Mouse (Mus musculus) forebrain, embryonic 15.5 days (tissue): ENCODE measurements at regions not wholly inside any gene's neighbourhood (a gene's known extent, or its start where the extent isn't known, plus 50 kb on each side); places are given as distances from the start of the nearest gene placed in this dataset.

Experiments used
- ATAC-seq: fragments of 200-750 bp; cut with Nextera tagmentation; replicated peaks from 2 replicates; pipeline ENCODE4 v1.8.0; 2017; ENCODE audit warnings: mild to moderate bottlenecking, moderate TSS enrichment, moderate library complexity
- H3K27ac ChIP-seq: fragments of 300-500 bp; sonication (generic); replicated peaks from 2 replicates; pipeline ENCODE4 v1.5.1; 2015; ENCODE audit warnings: mild to moderate bottlenecking, inconsistent platforms
- H3K27me3 ChIP-seq: fragments of 300-500 bp; sonication (generic); 2 replicates; pipeline ENCODE4 v1.6.1; 2015; ENCODE audit warnings: inconsistent platforms
- H3K36me3 ChIP-seq: fragments of 300-500 bp; sonication (generic); 2 replicates; pipeline ENCODE4 v1.6.1; 2015; ENCODE audit warnings: mild to moderate bottlenecking, inconsistent platforms
- H3K4me1 ChIP-seq: fragments of 300-500 bp; sonication (generic); 2 replicates; pipeline ENCODE4 v1.6.1; 2015; ENCODE audit warnings: inconsistent platforms
- H3K4me2 ChIP-seq: fragments of 300-500 bp; sonication (generic); replicated peaks from 2 replicates; pipeline ENCODE4 v1.6.1; 2015; ENCODE audit warnings: mild to moderate bottlenecking, inconsistent platforms
- H3K4me3 ChIP-seq: fragments of 300-500 bp; sonication (generic); 2 replicates; pipeline ENCODE4 v1.5.1; 2015; ENCODE audit warnings: mild to moderate bottlenecking, inconsistent platforms
- H3K9ac ChIP-seq: fragments of 300-500 bp; sonication (generic); replicated peaks from 2 replicates; pipeline ENCODE4 v1.6.1; 2015; ENCODE audit warnings: mild to moderate bottlenecking, inconsistent platforms
- H3K9me3 ChIP-seq: fragments of 300-500 bp; sonication (generic); 2 replicates; pipeline ENCODE4 v1.6.1; 2016; ENCODE audit warnings: inconsistent platforms
- WGBS: fragments of 180-500 bp; shearing (Covaris S2); methylation state at CpG from one replicate; pipeline ENCODE4 v1.1.7; 2015; ENCODE audit warnings: mixed read lengths; 5-methylcytosine and 5-hydroxymethylcytosine counted together

- Histone ChIP-seq H3K27ac (no peak overlapping the region), H3K4me2 (no peak overlapping the region), H3K36me3 (no peaks in the 10 kb centered on the region), H3K4me3 (no peak overlapping the region), H3K4me1 (peaks cover 4% of the 10 kb centered on the region), H3K9me3 (no peaks in the 10 kb centered on the region), H3K27me3 (no peaks in the 10 kb centered on the region), H3K9ac (no peak overlapping the region)
- ATAC-seq: no peak
- WGBS: 92% methylated on average over 10 of the region's 10 CpGs
Observed at GRCm38 (mm10) chr3:8751356-8751755, 858.5 kb downstream of the Zfp704 start.

GRCm38 (mm10) chr3:8750858-8751257, 859.0 kb downstream of the Zfp704 start:
- Histone ChIP-seq H3K4me1 (peaks cover 4% of the 10 kb centered on the region), H3K9me3 (no peaks in the 10 kb centered on the region), H3K9ac (no peak overlapping the region), H3K27ac (no peak overlapping the region), H3K4me3 (no peak overlapping the region), H3K27me3 (no peaks in the 10 kb centered on the region), H3K36me3 (no peaks in the 10 kb centered on the region), H3K4me2 (no peak overlapping the region)
- 57% methylated on average over 4 of the region's 4 CpGs for WGBS
- no peak for ATAC-seq

- no peak for ATAC-seq
- Histone ChIP-seq H3K36me3 (no peaks in the 10 kb centered on the region), H3K27me3 (no peaks in the 10 kb centered on the region), H3K4me2 (no peak overlapping the region), H3K4me3 (no peak overlapping the region), H3K9me3 (no peaks in the 10 kb centered on the region), H3K4me1 (peaks cover 4% of the 10 kb centered on the region), H3K9ac (no peak overlapping the region), H3K27ac (no peak overlapping the region)
- WGBS: 86% methylated on average over 11 of the region's 11 CpGs
Observed at GRCm38 (mm10) chr3:8750162-8750561, 859.7 kb downstream of the Zfp704 start.

- no peaks in the 10 kb centered on the region for H3K4me1 ChIP-seq
- no peaks in the 10 kb centered on the region for H3K36me3 ChIP-seq
- no peak overlapping the region for H3K9ac ChIP-seq
- ATAC-seq: no peak
- no peaks in the 10 kb centered on the region for H3K27me3 ChIP-seq
- no peak overlapping the region for H3K4me3 ChIP-seq
- 91% methylated on average over 4 of the region's 4 CpGs for WGBS
- no peaks in the 10 kb centered on the region for H3K9me3 ChIP-seq
- no peak overlapping the region for H3K27ac ChIP-seq
- H3K4me2 ChIP-seq: no peak overlapping the region
Observed at GRCm38 (mm10) chr3:8747201-8747600, 862.7 kb downstream of the Zfp704 start.

- Histone ChIP-seq H3K27me3 (no peaks in the 10 kb centered on the region), H3K27ac (no peak overlapping the region), H3K36me3 (no peaks in the 10 kb centered on the region), H3K4me1 (no peaks in the 10 kb centered on the region), H3K9ac (no peak overlapping the region), H3K9me3 (no peaks in the 10 kb centered on the region), H3K4me2 (no peak overlapping the region), H3K4me3 (no peak overlapping the region)
- 96% methylated on average over 3 of the region's 3 CpGs for WGBS
- ATAC-seq: no peak
Observed at GRCm38 (mm10) chr3:8746677-8747076, 863.2 kb downstream of the Zfp704 start.

GRCm38 (mm10) chr3:8746037-8746436, 863.8 kb downstream of the Zfp704 start:
- 93% methylated on average over 1 of the region's 1 CpGs for WGBS

GRCm38 (mm10) chr3:8744857-8745256, 865.0 kb downstream of the Zfp704 start:
- Histone ChIP-seq H3K9me3 (no peaks in the 10 kb centered on the region), H3K9ac (no peak overlapping the region), H3K27me3 (no peaks in the 10 kb centered on the region), H3K27ac (no peak overlapping the region), H3K4me1 (no peaks in the 10 kb centered on the region), H3K36me3 (no peaks in the 10 kb centered on the region), H3K4me2 (no peak overlapping the region), H3K4me3 (no peak overlapping the region)
- ATAC-seq: no peak
- 78% methylated on average over 6 of the region's 6 CpGs for WGBS

More at GRCm38 (mm10) chr3:8746037-8746436, 863.8 kb downstream of the Zfp704 start:
- H3K27ac ChIP-seq: no peak overlapping the region
- no peaks in the 10 kb centered on the region for H3K36me3 ChIP-seq
- H3K9ac ChIP-seq: no peak overlapping the region
- no peaks in the 10 kb centered on the region for H3K9me3 ChIP-seq
- H3K4me1 ChIP-seq: no peaks in the 10 kb centered on the region
- H3K4me3 ChIP-seq: no peak overlapping the region
- no peak for ATAC-seq
- H3K4me2 ChIP-seq: no peak overlapping the region
- no peaks in the 10 kb centered on the region for H3K27me3 ChIP-seq

GRCm38 (mm10) chr3:8743650-8744049, 866.2 kb downstream of the Zfp704 start:
- Histone ChIP-seq H3K36me3 (no peaks in the 10 kb centered on the region), H3K4me1 (no peaks in the 10 kb centered on the region), H3K9me3 (no peaks in the 10 kb centered on the region), H3K4me3 (no peak overlapping the region), H3K27me3 (no peaks in the 10 kb centered on the region), H3K27ac (no peak overlapping the region), H3K4me2 (no peak overlapping the region), H3K9ac (no peak overlapping the region)
- ATAC-seq: no peak
- WGBS: 67% methylated on average over 7 of the region's 7 CpGs

- no peak overlapping the region for H3K4me2 ChIP-seq
- H3K27me3 ChIP-seq: no peaks in the 10 kb centered on the region
- peaks cover 2% of the 10 kb centered on the region for H3K4me1 ChIP-seq
- no peaks in the 10 kb centered on the region for H3K36me3 ChIP-seq
- no peaks in the 10 kb centered on the region for H3K9me3 ChIP-seq
- ATAC-seq: no peak
- no peak overlapping the region for H3K9ac ChIP-seq
- H3K27ac ChIP-seq: no peak overlapping the region
- 89% methylated on average over 8 of the region's 8 CpGs for WGBS
- H3K4me3 ChIP-seq: no peak overlapping the region
Observed at GRCm38 (mm10) chr3:8741266-8742023, 868.4 kb downstream of the Zfp704 start.

GRCm38 (mm10) chr3:8740710-8741109, 869.2 kb downstream of the Zfp704 start:
- Histone ChIP-seq H3K4me2 (no peak overlapping the region), H3K27ac (no peak overlapping the region), H3K9ac (no peak overlapping the region), H3K36me3 (no peaks in the 10 kb centered on the region), H3K9me3 (no peaks in the 10 kb centered on the region), H3K4me1 (peaks cover 9% of the 10 kb centered on the region), H3K4me3 (no peak overlapping the region), H3K27me3 (no peaks in the 10 kb centered on the region)
- no peak for ATAC-seq
- WGBS: 65% methylated on average over 5 of the region's 5 CpGs

- no peak for ATAC-seq
- H3K4me1 ChIP-seq: peaks cover 9% of the 10 kb centered on the region
- no peaks in the 10 kb centered on the region for H3K9me3 ChIP-seq
- no peak overlapping the region for H3K9ac ChIP-seq
- WGBS: 96% methylated on average over 14 of the region's 14 CpGs
- no peak overlapping the region for H3K4me3 ChIP-seq
- no peak overlapping the region for H3K4me2 ChIP-seq
- H3K36me3 ChIP-seq: no peaks in the 10 kb centered on the region
- no peaks in the 10 kb centered on the region for H3K27me3 ChIP-seq
- H3K27ac ChIP-seq: no peak overlapping the region
Observed at GRCm38 (mm10) chr3:8739299-8739698, 870.6 kb downstream of the Zfp704 start.

GRCm38 (mm10) chr3:8736239-8736953, 873.5 kb downstream of the Zfp704 start:
- 18% methylated on average over 10 of the region's 10 CpGs for WGBS
- H3K9me3 ChIP-seq: no peaks in the 10 kb centered on the region
- H3K27ac ChIP-seq: no peak overlapping the region
- no peaks in the 10 kb centered on the region for H3K36me3 ChIP-seq
- H3K4me2 ChIP-seq: no peak overlapping the region
- H3K4me3 ChIP-seq: no peak overlapping the region
- H3K27me3 ChIP-seq: no peaks in the 10 kb centered on the region
- ATAC-seq: peak; percentile 60
- H3K4me1 ChIP-seq: peaks cover 9% of the 10 kb centered on the region
- H3K9ac ChIP-seq: no peak overlapping the region
